Mouse (Mus musculus): ENCODE measurements around the gene Rora. TPM values are rescaled to one million over a fixed set of nuclear protein-coding genes. Genes with fewer than 3 reads are reported as not detected.

Gene Rora
- polyA plus RNA-seq, 1 experiment = 0.06 TPM

- Histone ChIP-seq H3K79me3 (ENCODE audit: low read depth) (no peaks in the 10 kb centered on the region), H3K4me3 (ENCODE audit: insufficient read depth, poor library complexity, severe bottlenecking) (no peak overlapping the region), H3K79me2 (ENCODE audit: control insufficient read depth, insufficient read depth) (no peaks in the 10 kb centered on the region), H3ac (ENCODE audit: control insufficient read depth, insufficient read length, low read depth) (no peak overlapping the region), H3K36me3 (ENCODE audit: control insufficient read depth, insufficient read depth) (no peaks in the 10 kb centered on the region), H3K27me3 (ENCODE audit: control insufficient read depth, insufficient read depth, insufficient read length) (no peaks in the 10 kb centered on the region)
- TF ChIP-seq FOSL1 (IDR thresholded peaks at IDR 0.05; ENCODE audit: insufficient read depth, low read length, poor library complexity, severe bottlenecking) (no peak), MYOG (IDR thresholded peaks at IDR 0.05; ENCODE audit: control insufficient read depth, extremely low read depth, insufficient read length) (no peak), MAX (IDR thresholded peaks at IDR 0.05) (no peak), MYOD1 (IDR thresholded peaks at IDR 0.05; ENCODE audit: control insufficient read depth, insufficient read length, low read depth) (no peak), USF1 (IDR thresholded peaks at IDR 0.05; ENCODE audit: low read depth) (no peak), CEBPB (IDR thresholded peaks at IDR 0.05; ENCODE audit: low read depth) (no peak), CTCF (IDR thresholded peaks at IDR 0.05; ENCODE audit: control insufficient read depth, insufficient read depth, insufficient read length) (no peak)
Observed at GRCm38 (mm10) chr9:68637301-68637700, 16.3 kb upstream of the Rora start.

GRCm38 (mm10) chr9:68641123-68641522 lies 12.5 kb upstream of the Rora start:
- H3K79me2 ChIP-seq (ENCODE audit: control insufficient read depth, insufficient read depth) = no peaks in the 10 kb centered on the region
- H3K36me3 ChIP-seq (ENCODE audit: control insufficient read depth, insufficient read depth) = no peaks in the 10 kb centered on the region
- no peak overlapping the region for H3ac ChIP-seq (ENCODE audit: control insufficient read depth, insufficient read length, low read depth)
- H3K79me3 ChIP-seq (ENCODE audit: low read depth) = no peaks in the 10 kb centered on the region
- H3K4me3 ChIP-seq (ENCODE audit: insufficient read depth, poor library complexity, severe bottlenecking) = no peak overlapping the region
- TF ChIP-seq FOSL1 (IDR thresholded peaks at IDR 0.05; ENCODE audit: insufficient read depth, low read length, poor library complexity, severe bottlenecking) (no peak), CEBPB (IDR thresholded peaks at IDR 0.05; ENCODE audit: low read depth) (no peak), USF1 (IDR thresholded peaks at IDR 0.05; ENCODE audit: low read depth) (no peak), MYOD1 (IDR thresholded peaks at IDR 0.05; ENCODE audit: control insufficient read depth, insufficient read length, low read depth) (no peak), MAX (IDR thresholded peaks at IDR 0.05) (no peak), MYOG (IDR thresholded peaks at IDR 0.05; ENCODE audit: control insufficient read depth, extremely low read depth, insufficient read length) (no peak), CTCF (IDR thresholded peaks at IDR 0.05; ENCODE audit: control insufficient read depth, insufficient read depth, insufficient read length) (no peak)
- H3K27me3 ChIP-seq (ENCODE audit: control insufficient read depth, insufficient read depth, insufficient read length) = no peaks in the 10 kb centered on the region

- Histone ChIP-seq H3K4me3 (ENCODE audit: insufficient read depth, poor library complexity, severe bottlenecking) (no peak overlapping the region), H3K79me2 (ENCODE audit: control insufficient read depth, insufficient read depth) (no peaks in the 10 kb centered on the region), H3K27me3 (ENCODE audit: control insufficient read depth, insufficient read depth, insufficient read length) (no peaks in the 10 kb centered on the region), H3K36me3 (ENCODE audit: control insufficient read depth, insufficient read depth) (no peaks in the 10 kb centered on the region), H3K79me3 (ENCODE audit: low read depth) (no peaks in the 10 kb centered on the region), H3ac (ENCODE audit: control insufficient read depth, insufficient read length, low read depth) (no peak overlapping the region)
- TF ChIP-seq CTCF (IDR thresholded peaks at IDR 0.05; ENCODE audit: control insufficient read depth, insufficient read depth, insufficient read length) (no peak), MYOD1 (IDR thresholded peaks at IDR 0.05; ENCODE audit: control insufficient read depth, insufficient read length, low read depth) (no peak), CEBPB (IDR thresholded peaks at IDR 0.05; ENCODE audit: low read depth) (no peak), MYOG (IDR thresholded peaks at IDR 0.05; ENCODE audit: control insufficient read depth, extremely low read depth, insufficient read length) (no peak), MAX (IDR thresholded peaks at IDR 0.05) (no peak), FOSL1 (IDR thresholded peaks at IDR 0.05; ENCODE audit: insufficient read depth, low read length, poor library complexity, severe bottlenecking) (no peak), USF1 (IDR thresholded peaks at IDR 0.05; ENCODE audit: low read depth) (no peak)
Observed at GRCm38 (mm10) chr9:68648061-68648460, 5.5 kb upstream of the Rora start.

GRCm38 (mm10) chr9:68654039-68654332 lies 400 bp downstream of the Rora start:
- TF ChIP-seq FOSL1 (IDR thresholded peaks at IDR 0.05; ENCODE audit: insufficient read depth, low read length, poor library complexity, severe bottlenecking) (no peak), USF1 (IDR thresholded peaks at IDR 0.05; ENCODE audit: low read depth) (no peak), CEBPB (IDR thresholded peaks at IDR 0.05; ENCODE audit: low read depth) (no peak), MYOG (IDR thresholded peaks at IDR 0.05; ENCODE audit: control insufficient read depth, extremely low read depth, insufficient read length) (no peak), CTCF (IDR thresholded peaks at IDR 0.05; ENCODE audit: control insufficient read depth, insufficient read depth, insufficient read length) (no peak), MYOD1 (IDR thresholded peaks at IDR 0.05; ENCODE audit: control insufficient read depth, insufficient read length, low read depth) (no peak), MAX (IDR thresholded peaks at IDR 0.05) (no peak)
- H3K79me2 ChIP-seq (ENCODE audit: control insufficient read depth, insufficient read depth) = no peaks in the 10 kb centered on the region
- no peaks in the 10 kb centered on the region for H3K36me3 ChIP-seq (ENCODE audit: control insufficient read depth, insufficient read depth)
- H3K27me3 ChIP-seq (ENCODE audit: control insufficient read depth, insufficient read depth, insufficient read length) = peaks cover 13% of the 10 kb centered on the region
- H3ac ChIP-seq (ENCODE audit: control insufficient read depth, insufficient read length, low read depth) = no peak overlapping the region
- H3K4me3 ChIP-seq (ENCODE audit: insufficient read depth, poor library complexity, severe bottlenecking) = no peak overlapping the region
- no peaks in the 10 kb centered on the region for H3K79me3 ChIP-seq (ENCODE audit: low read depth)

GRCm38 (mm10) chr9:68654333-68655017 lies 889 bp downstream of the Rora start:
- H3K4me3 ChIP-seq (ENCODE audit: insufficient read depth, poor library complexity, severe bottlenecking) = no peak overlapping the region
- H3K27me3 ChIP-seq (ENCODE audit: control insufficient read depth, insufficient read depth, insufficient read length) = peaks cover 13% of the 10 kb centered on the region
- TF ChIP-seq MAX (IDR thresholded peaks at IDR 0.05) = no peak
- no peak for TF ChIP-seq MYOD1 (IDR thresholded peaks at IDR 0.05; ENCODE audit: control insufficient read depth, insufficient read length, low read depth)
- TF ChIP-seq FOSL1 (IDR thresholded peaks at IDR 0.05; ENCODE audit: insufficient read depth, low read length, poor library complexity, severe bottlenecking) = no peak
- no peak for TF ChIP-seq CTCF (IDR thresholded peaks at IDR 0.05; ENCODE audit: control insufficient read depth, insufficient read depth, insufficient read length)
- TF ChIP-seq USF1 (IDR thresholded peaks at IDR 0.05; ENCODE audit: low read depth) = no peak
- no peak for TF ChIP-seq CEBPB (IDR thresholded peaks at IDR 0.05; ENCODE audit: low read depth)
- no peak for TF ChIP-seq MYOG (IDR thresholded peaks at IDR 0.05; ENCODE audit: control insufficient read depth, extremely low read depth, insufficient read length)
- no peaks in the 10 kb centered on the region for H3K79me2 ChIP-seq (ENCODE audit: control insufficient read depth, insufficient read depth)
- no peak overlapping the region for H3ac ChIP-seq (ENCODE audit: control insufficient read depth, insufficient read length, low read depth)
- H3K36me3 ChIP-seq (ENCODE audit: control insufficient read depth, insufficient read depth) = no peaks in the 10 kb centered on the region
- H3K79me3 ChIP-seq (ENCODE audit: low read depth) = no peaks in the 10 kb centered on the region
